Mouse (Mus musculus) midbrain, embryonic 12.5 days (tissue): ENCODE data around the gene Spcs2. TPM values are rescaled to one million over a fixed set of nuclear protein-coding genes. Genes with fewer than 3 reads are reported as not detected.
"Not testable (repeated sequence)": the region's sequence is repeated elsewhere in the genome, so short reads cannot be mapped to it uniquely, and the experiment has no call there.

Experiments
- ATAC-seq: fragments of 200-750 bp; cut with Nextera tagmentation; 2 replicates; pipeline ENCODE4 v1.8.0; 2017; ENCODE audit warnings: low read depth, moderate TSS enrichment, moderate library complexity; ENCODE audit not compliant: low FRiP score
- H3K27ac ChIP-seq: fragments of 300-500 bp; sonication (generic); replicated peaks from 2 replicates; pipeline ENCODE4 v1.5.1; 2016; ENCODE audit warnings: mild to moderate bottlenecking
- H3K27me3 ChIP-seq: fragments of 300-500 bp; sonication (generic); 2 replicates; pipeline ENCODE4 v1.6.1; 2016; ENCODE audit warnings: mild to moderate bottlenecking
- H3K36me3 ChIP-seq: fragments of 300-500 bp; sonication (generic); 2 replicates; pipeline ENCODE4 v1.6.1; 2016
- H3K4me1 ChIP-seq: fragments of 300-500 bp; sonication (generic); 2 replicates; pipeline ENCODE4 v1.6.1; 2016
- H3K4me2 ChIP-seq: fragments of 300-500 bp; sonication (generic); replicated peaks from 2 replicates; pipeline ENCODE4 v1.6.1; 2016; ENCODE audit warnings: mild to moderate bottlenecking, moderate library complexity
- H3K4me3 ChIP-seq: fragments of 300-500 bp; sonication (generic); 2 replicates; pipeline ENCODE4 v1.5.1; 2016; ENCODE audit warnings: mild to moderate bottlenecking
- H3K9ac ChIP-seq: fragments of 300-500 bp; sonication (generic); replicated peaks from 2 replicates; pipeline ENCODE4 v1.6.1; 2016; ENCODE audit warnings: mild to moderate bottlenecking, moderate library complexity
- H3K9me3 ChIP-seq: fragments of 300-500 bp; sonication (generic); 2 replicates; pipeline ENCODE4 v1.6.1; 2016; ENCODE audit warnings: mild to moderate bottlenecking
- WGBS: fragments of 180-500 bp; shearing (Covaris S2); methylation state at CpG from one replicate; pipeline ENCODE4 v1.1.7; 2016; 5-methylcytosine and 5-hydroxymethylcytosine counted together
- polyA plus RNA-seq: library from polyadenylated mRNA; unstranded; fragments of >200 nt; fragmentation: Nextera tagmentation; extraction: Ambion mirVana; gene quantifications from 2 replicates; pipeline ENCODE4 v1.2.1, GENCODE M21; 2016

The Spcs2 gene
- polyA plus RNA-seq, 1 experiment from 2014 or later: 326 TPM

DNA sequence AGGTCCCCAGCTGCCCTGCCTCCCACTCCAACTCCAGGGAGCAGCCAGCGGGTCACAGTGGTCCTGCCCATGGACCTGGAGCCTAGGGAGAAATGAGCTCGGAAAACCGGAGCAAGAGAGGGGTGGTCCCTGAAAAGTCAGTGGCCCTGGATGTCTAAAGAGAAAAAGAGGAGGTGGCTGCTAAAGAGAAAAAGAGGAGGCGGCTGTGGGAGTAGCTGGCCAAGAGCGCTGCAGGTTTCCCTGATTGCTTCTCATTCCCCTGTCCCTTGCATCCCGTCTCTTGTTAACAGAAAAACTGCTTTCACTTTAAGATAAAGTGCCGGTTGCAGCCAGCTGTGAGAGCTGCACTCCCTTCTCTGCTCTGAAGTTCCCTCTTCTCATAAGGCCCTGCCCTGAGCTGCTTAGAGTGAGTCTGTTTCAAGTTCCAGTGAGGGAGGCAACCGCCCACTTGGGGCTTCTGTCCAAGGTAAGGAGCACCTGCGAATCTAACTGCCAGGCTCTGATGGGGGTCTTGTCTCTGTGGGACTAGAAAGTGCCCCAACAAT is 45.0 kb downstream of the Spcs2 start:
- H3K27ac ChIP-seq, H3K4me2 ChIP-seq, H3K27me3 ChIP-seq, H3K9ac ChIP-seq, H3K36me3 ChIP-seq, ATAC-seq, H3K9me3 ChIP-seq, H3K4me1 ChIP-seq, H3K4me3 ChIP-seq: not testable (repeated sequence)
- 28% methylated on average over 9 of the region's 9 CpGs for WGBS

DNA sequence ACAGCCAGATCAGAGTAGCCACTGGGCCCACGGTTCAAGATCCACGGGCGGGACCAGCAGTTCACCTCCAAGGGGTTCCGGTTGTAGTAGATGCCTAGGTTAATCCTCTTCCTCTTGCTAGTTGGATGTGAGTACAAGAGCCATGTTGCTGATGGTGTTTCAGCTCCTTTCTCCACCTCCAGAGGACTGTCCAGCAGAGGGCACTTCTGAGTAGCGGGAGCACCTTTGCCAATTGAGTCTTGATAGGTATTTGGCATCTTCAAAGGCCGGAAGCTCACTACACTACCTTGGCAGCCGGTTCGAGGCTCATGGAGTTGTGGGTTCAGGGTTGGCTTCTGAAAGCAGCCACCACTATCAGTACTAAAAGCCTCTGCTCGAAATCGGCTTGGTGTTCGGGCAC is 49.9 kb downstream of the Spcs2 start:
- Histone ChIP-seq H3K27me3 (no peaks in the 10 kb centered on the region), H3K9me3 (no peaks in the 10 kb centered on the region), H3K27ac (no peak overlapping the region), H3K4me2 (no peak overlapping the region), H3K4me1 (no peaks in the 10 kb centered on the region), H3K36me3 (peaks cover 5% of the 10 kb centered on the region; the same call in 1 of the 2 replicates), H3K9ac (no peak overlapping the region), H3K4me3 (no peak overlapping the region)
- no peak for ATAC-seq
- 90% methylated on average over 11 of the region's 11 CpGs for WGBS

DNA sequence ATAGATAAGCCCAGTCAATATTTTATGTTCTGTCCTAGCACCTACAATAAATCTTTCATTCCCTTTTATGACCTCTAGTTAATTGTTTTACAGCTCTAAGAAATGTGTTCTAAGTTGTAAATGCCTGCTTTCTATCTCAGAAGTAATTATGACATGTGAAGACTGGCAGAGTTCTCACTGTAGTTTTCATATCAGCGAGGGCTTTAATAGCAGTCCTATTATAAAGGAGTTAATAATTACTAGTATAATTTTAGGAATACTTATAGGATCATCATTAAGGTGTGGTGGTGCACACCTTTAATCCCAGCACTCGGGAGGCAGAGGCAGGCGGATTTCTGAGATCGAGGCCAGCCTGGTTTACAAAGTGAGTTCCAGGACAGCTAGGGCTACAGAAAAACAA is 51.6 kb downstream of the Spcs2 start:
- Histone ChIP-seq H3K27me3 (no peaks in the 10 kb centered on the region), H3K9me3 (no peaks in the 10 kb centered on the region), H3K4me3 (no peak overlapping the region), H3K27ac (no peak overlapping the region), H3K36me3 (peaks cover 5% of the 10 kb centered on the region; the same call in 1 of the 2 replicates), H3K4me2 (no peak overlapping the region), H3K4me1 (no peaks in the 10 kb centered on the region), H3K9ac (no peak overlapping the region)
- 92% methylated on average over 4 of the region's 4 CpGs for WGBS
- no peak for ATAC-seq

DNA sequence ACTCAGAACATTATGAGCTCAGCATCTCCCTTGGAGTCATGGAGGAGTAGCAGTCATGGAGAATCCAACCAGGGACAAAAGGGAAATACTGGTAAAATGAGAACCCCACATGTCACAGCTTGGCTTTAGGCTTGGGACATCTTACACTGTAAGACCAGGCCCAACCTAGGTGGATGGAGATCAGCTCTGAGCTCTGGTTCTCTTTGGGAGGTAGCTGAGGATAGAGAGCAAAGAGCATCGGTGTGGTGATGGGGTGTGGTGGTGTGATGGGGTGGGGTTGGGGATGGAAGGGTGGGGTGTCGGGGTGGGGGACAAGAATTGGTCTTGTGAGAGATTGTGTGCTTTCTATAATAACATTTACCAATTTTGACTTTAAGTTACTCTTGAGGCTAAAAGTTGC is 52.4 kb downstream of the Spcs2 start:
- no peak for ATAC-seq
- Histone ChIP-seq H3K4me1 (no peaks in the 10 kb centered on the region), H3K4me2 (no peak overlapping the region), H3K27me3 (no peaks in the 10 kb centered on the region), H3K9ac (no peak overlapping the region), H3K36me3 (peaks cover 5% of the 10 kb centered on the region; the same call in 1 of the 2 replicates), H3K9me3 (no peaks in the 10 kb centered on the region), H3K4me3 (no peak overlapping the region), H3K27ac (no peak overlapping the region)
- 95% methylated on average over 2 of the region's 2 CpGs for WGBS

DNA sequence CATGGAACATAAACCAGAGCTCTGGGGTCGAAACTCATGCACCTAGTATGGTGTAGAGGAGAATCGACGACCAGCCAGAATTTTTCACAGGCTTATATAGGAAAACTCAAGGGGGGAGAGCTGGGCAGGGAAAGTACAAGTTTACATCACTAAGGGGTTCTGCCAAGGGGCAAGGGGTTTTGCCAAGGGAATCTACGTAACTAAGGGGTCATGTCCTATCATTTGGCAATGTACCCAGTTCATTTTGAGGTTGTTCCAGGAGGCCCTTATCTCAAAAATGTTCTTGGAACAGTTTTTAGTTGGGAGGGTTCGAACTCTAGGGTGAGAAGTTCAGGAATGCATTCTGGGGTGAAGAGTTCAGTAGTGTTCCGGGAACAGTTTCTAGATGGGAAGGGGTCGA is 56.2 kb downstream of the Spcs2 start:
- not testable (repeated sequence) for H3K9ac ChIP-seq, ATAC-seq, H3K4me3 ChIP-seq, H3K36me3 ChIP-seq, H3K4me1 ChIP-seq, H3K27ac ChIP-seq, H3K9me3 ChIP-seq, H3K4me2 ChIP-seq, H3K27me3 ChIP-seq
- WGBS: 89% methylated on average over 7 of the region's 7 CpGs

DNA sequence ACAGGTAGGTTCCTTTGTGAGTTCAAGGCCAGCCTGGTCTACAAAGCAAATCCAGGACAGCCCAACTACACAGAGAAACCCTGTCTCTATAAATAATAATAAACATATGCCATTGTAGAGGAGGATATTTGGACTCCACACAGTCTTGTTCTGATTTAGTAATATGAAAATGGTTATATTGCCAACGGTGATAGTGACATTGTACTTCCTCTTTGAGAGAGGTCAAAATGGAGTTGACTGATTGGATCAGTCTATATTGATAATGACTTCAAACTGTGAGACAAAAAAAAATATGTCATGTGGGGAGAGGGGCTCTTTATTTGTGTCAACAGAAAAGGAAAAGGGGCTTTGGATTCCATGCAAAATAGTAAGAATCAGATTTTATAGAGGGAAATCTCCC is 57.9 kb downstream of the Spcs2 start:
- WGBS: 88% methylated on average over 1 of the region's 1 CpGs
- Histone ChIP-seq H3K4me1 (no peaks in the 10 kb centered on the region), H3K9me3 (no peaks in the 10 kb centered on the region), H3K4me2 (no peak overlapping the region), H3K36me3 (no peaks in the 10 kb centered on the region), H3K4me3 (no peak overlapping the region), H3K9ac (no peak overlapping the region), H3K27me3 (no peaks in the 10 kb centered on the region), H3K27ac (no peak overlapping the region)
- no peak for ATAC-seq

DNA sequence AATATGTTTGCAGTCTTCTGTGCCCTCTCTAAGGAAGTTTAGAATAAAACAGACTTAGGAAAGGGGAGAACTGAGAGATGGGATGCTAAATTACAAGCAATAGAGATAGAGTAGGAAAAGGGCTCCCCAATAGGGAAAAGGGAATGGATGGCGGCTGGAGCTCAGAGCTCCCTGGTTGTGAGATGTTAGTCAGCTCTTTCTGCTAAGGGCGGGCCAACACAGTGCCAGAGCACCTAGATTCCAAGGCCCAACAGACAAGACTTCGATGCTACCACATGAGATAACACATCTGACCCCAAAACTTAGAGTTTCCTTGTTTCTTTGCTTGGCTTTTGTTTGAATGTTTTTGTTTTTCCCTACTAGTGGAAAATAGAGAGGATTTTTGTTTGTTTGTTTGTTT is 59.2 kb downstream of the Spcs2 start:
- not testable (repeated sequence) for H3K9ac ChIP-seq, H3K27ac ChIP-seq, H3K4me1 ChIP-seq, H3K4me2 ChIP-seq, H3K9me3 ChIP-seq, H3K4me3 ChIP-seq, H3K36me3 ChIP-seq, H3K27me3 ChIP-seq, ATAC-seq
- 85% methylated on average over 3 of the region's 3 CpGs for WGBS

DNA sequence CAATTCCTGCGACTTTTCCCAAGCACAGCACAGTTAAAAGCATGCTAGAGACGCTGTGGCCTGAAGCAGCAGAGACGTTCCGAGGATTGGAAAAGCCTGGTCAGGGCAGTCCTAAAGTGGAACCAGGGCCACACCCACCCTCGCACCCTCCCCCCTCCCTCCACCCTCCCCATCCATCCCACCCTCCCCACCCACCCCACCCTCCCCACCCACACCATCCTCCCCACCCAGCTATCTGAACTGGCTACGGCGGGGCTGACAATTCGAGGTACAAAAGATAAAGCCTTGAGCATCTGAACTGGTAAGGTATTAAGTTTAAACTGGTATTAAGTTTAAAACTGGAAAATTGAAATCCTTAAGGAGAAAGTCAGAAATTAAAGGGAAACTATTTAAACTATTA is 59.7 kb downstream of the Spcs2 start:
- Histone ChIP-seq H3K9me3 (no peaks in the 10 kb centered on the region), H3K27ac (no peak overlapping the region), H3K4me2 (no peak overlapping the region), H3K4me1 (no peaks in the 10 kb centered on the region), H3K27me3 (0 out of 2 replicates have a peak, but pooled peaks cover 5% of the 10 kb centered on the region), H3K36me3 (no peaks in the 10 kb centered on the region), H3K4me3 (no peak overlapping the region), H3K9ac (no peak overlapping the region)
- 74% methylated on average over 8 of the region's 8 CpGs for WGBS
- no peak for ATAC-seq

DNA sequence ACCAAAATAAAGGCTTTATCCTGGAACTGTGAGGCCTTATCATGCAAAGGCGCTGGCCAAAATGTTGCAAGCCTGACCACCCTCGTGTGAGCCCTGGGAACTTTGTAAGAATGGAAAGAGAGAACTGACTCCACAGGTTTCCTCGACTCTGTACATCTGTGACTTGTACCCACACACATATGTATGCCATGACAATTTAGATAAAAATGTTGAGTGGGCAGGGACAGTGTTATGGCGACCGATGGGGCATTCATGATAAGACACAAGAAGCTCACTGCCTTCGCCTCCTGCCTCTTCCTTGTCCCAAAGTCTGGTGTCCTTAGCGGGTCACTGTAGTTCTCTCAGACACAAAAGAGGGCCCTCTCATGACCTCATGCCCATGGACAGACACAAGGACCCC is 64.1 kb downstream of the Spcs2 start:
- H3K4me2 ChIP-seq: no peak overlapping the region

DNA sequence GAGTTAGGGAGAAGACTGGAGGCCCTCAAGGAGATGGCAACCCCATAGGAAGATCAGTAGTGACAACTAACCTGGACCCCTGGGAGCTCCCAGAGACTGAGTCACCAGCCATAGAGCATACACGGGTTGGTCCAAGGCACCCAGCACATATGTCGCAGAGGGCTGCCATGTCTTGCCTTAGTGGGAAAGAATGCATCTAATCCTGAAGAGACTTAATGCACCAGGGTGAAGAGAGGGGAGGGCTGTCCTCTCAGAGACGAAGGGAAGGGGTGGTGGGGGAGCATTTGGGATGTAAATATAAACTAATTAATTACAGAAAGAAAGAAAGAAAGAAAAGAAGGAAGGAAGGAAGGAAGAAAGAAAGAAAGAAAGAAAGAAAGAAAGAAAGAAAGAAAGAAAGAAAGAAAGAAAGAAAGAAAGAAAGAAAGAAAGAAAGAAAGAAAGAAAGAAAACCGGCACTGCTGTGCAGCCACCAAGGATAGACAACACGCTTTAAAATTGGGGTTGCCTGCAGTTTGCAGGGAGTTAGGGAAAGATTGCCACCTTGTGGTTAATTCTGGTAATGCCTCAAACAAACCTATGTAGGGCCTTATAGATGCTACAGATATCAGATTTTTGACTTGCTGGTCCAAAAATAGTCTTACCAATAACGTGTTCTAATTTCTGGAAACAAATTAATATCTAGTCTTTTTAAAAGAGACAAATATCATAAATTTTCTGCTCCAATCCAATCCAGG is 65.2 kb downstream of the Spcs2 start:
- Histone ChIP-seq H3K36me3 (no peaks in the 10 kb centered on the region), H3K9ac (no peak overlapping the region), H3K4me2 (no peak overlapping the region), H3K27ac (no peak overlapping the region), H3K9me3 (peaks cover 3% of the 10 kb centered on the region; the same call in 1 of the 2 replicates), H3K27me3 (peaks cover 12% of the 10 kb centered on the region; the same call in 1 of the 2 replicates), H3K4me3 (no peak overlapping the region), H3K4me1 (peaks cover 12% of the 10 kb centered on the region)
- no peak for ATAC-seq
- 36% methylated on average over 6 of the region's 6 CpGs for WGBS

More for the DNA sequence above, 64.1 kb downstream of the Spcs2 start:
- Histone ChIP-seq H3K27me3 (peaks cover 12% of the 10 kb centered on the region; the same call in 1 of the 2 replicates), H3K9me3 (no peaks in the 10 kb centered on the region), H3K4me1 (peaks cover 12% of the 10 kb centered on the region), H3K27ac (no peak overlapping the region), H3K4me3 (no peak overlapping the region), H3K36me3 (no peaks in the 10 kb centered on the region), H3K9ac (no peak overlapping the region)
- no peak for ATAC-seq
- WGBS: 81% methylated on average over 7 of the region's 7 CpGs

DNA sequence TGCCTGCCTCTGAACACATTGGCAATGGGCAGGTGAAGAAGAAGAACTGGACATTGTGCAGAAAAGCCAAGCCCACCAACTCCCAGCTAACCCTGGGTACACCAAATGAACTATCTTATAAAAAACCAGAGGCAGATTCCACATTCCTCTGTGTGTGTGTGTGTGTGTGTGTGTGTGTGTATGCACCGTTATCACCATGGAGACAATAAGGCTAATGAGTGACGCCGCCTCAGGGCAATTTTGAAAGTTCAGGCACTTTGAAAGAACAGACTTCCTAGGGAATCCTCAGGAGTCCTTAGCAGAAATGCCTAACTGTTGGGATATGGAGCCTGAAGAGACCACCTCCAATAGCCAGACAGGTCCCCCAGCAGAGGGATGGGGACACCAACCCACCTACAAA is 66.0 kb downstream of the Spcs2 start:
- Histone ChIP-seq H3K9ac (no peak overlapping the region), H3K27ac (no peak overlapping the region), H3K36me3 (no peaks in the 10 kb centered on the region), H3K4me1 (peaks cover 12% of the 10 kb centered on the region), H3K4me3 (no peak overlapping the region), H3K9me3 (peaks cover 3% of the 10 kb centered on the region; the same call in 1 of the 2 replicates), H3K27me3 (peaks cover 12% of the 10 kb centered on the region; the same call in 1 of the 2 replicates), H3K4me2 (no peak overlapping the region)
- 80% methylated on average over 3 of the region's 3 CpGs for WGBS
- ATAC-seq: no peak

DNA sequence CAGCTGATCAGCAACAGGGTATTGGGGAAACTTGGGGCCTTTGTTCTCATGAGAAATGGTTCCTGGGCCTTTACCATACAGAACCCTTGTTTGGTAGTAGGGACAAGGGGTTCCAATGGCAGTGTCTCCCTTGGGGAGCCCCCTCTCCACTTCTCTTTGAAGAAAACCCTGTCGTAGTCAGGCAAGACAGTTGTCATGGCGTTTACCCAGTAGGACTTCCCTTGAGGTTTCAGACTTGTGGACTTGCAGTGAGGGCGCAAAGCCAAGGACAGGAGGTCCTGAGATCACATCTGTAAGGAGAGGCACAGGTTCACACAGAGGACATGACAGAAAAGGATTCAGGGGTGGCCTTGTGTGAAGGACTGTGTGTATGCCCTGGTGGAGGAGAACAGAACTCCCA is 66.8 kb downstream of the Spcs2 start:
- Histone ChIP-seq H3K27me3 (peaks cover 12% of the 10 kb centered on the region; the same call in 1 of the 2 replicates), H3K4me3 (no peak overlapping the region), H3K9ac (no peak overlapping the region), H3K27ac (no peak overlapping the region), H3K36me3 (no peaks in the 10 kb centered on the region), H3K9me3 (peaks cover 3% of the 10 kb centered on the region; the same call in 1 of the 2 replicates), H3K4me1 (peaks cover 12% of the 10 kb centered on the region), H3K4me2 (no peak overlapping the region)
- 65% methylated on average over 3 of the region's 3 CpGs for WGBS
- ATAC-seq: no peak
